Mouse (Mus musculus): ENCODE data around the gene Bud13. TPM values are rescaled to one million over a fixed set of nuclear protein-coding genes. Genes with fewer than 3 reads are reported as not detected.
"Not testable (repeated sequence)": the region's sequence is repeated elsewhere in the genome, so short reads cannot be mapped to it uniquely, and the experiment has no call there.

The Bud13 gene
- polyA plus RNA-seq, 1 experiment from 2014 or later: 15.7 TPM

DNA sequence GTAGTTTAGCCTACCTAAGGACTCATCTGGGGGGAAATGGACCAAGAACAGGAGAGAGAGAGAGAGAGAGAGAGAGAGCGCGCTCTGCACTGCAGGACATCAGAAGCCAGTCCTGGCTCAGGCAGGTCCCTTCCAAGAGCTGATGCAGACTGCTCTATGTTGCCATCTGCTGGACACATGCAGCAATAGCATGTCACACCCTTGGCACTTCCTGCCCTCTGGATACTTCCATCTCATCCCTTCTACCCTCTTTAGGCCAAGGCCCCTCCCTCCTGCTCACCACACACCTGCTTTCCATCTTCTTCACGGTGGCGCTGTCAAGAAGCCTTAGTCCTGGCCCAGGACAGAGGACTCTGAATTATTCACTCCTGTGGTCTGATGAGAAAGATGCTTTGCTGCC lies 31.7 kb downstream of the Bud13 start:
- WGBS: 0% methylated on average over 4 of the region's 4 CpGs
- no peaks in the 10 kb centered on the region for H3K36me3 ChIP-seq

DNA sequence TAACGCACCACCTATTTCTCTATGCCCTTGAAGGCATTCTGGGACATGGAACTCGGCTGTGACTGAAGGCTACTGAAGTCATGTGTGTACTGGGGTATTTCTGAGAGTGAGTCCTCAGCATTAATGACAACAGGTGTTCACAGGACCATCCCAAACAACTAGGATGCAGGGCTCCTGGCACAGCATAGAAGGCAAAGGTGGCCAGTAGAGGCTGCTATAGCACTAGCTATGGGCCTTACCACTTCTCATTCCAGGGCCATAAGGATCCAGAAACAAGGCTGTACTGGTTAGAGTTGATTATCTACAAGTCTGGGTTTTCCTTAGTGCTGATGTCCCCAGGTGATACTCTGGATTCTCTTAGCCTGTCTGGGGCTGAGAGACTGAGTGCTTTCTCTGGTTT lies 32.1 kb downstream of the Bud13 start:
- WGBS: 46% methylated on average over 2 of the region's 2 CpGs
- Histone ChIP-seq H3K4me3 (no peak overlapping the region), H3K27me3 (no peaks in the 10 kb centered on the region), H3K27ac (replicated peaks) (no peak overlapping the region), H3K36me3 (no peaks in the 10 kb centered on the region), H3K4me1 (replicated peaks) (peaks cover 19% of the 10 kb centered on the region), H3K4me2 (no peak overlapping the region), H3K9ac (no peak overlapping the region), H3K9me3 (peaks cover 6% of the 10 kb centered on the region; the same call in 1 of the 2 replicates)
- ATAC-seq (ENCODE audit: low read depth): peak; percentile 51; the same call in 1 of the 2 replicates

More for the DNA sequence above, 31.7 kb downstream of the Bud13 start:
- Histone ChIP-seq H3K9ac (no peak overlapping the region), H3K4me3 (no peak overlapping the region), H3K27ac (replicated peaks) (no peak overlapping the region), H3K4me1 (replicated peaks) (peaks cover 19% of the 10 kb centered on the region), H3K4me2 (no peak overlapping the region), H3K27me3 (no peaks in the 10 kb centered on the region), H3K9me3 (0 out of 2 replicates have a peak, but pooled peaks cover 2% of the 10 kb centered on the region)
- peak; percentile 59 for ATAC-seq (ENCODE audit: low read depth)

DNA sequence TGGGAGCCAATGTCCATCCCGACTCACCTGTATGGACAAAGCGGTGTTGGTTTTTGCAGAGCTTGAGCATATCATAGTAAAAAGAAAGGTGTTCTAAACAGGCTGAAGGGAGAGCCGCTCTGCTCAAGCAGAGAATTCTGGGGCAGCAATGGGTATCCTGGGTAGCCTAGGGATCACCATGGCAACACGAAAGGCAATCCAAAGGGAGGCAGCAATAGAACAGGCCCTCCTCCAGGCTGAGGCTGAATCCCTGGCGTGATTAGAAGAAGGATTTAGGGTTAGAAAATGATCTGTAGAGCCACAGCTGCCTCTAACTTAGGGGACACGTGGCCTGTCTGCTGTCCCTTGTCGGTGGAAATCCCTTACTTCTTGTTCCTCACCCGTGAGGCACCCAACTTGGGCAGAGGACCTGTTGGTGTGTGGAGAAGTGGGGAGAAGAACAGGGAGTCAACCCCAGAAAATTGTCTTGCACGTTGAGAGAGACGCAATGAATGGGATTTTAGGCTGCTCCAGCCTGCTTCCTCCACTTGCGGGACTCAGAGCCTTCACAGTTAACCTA lies 33.1 kb downstream of the Bud13 start:
- Histone ChIP-seq H3K9ac (no peak overlapping the region), H3K4me3 (no peak overlapping the region), H3K27ac (replicated peaks) (peak overlapping the region; percentile 54; the same call in 1 of the 2 replicates), H3K9me3 (peaks cover 8% of the 10 kb centered on the region; the same call in 1 of the 2 replicates), H3K36me3 (no peaks in the 10 kb centered on the region), H3K4me1 (replicated peaks) (peaks cover 19% of the 10 kb centered on the region), H3K27me3 (no peaks in the 10 kb centered on the region), H3K4me2 (no peak overlapping the region)
- 19% methylated on average over 11 of the region's 11 CpGs for WGBS
- ATAC-seq (ENCODE audit: low read depth): peak; percentile 57

DNA sequence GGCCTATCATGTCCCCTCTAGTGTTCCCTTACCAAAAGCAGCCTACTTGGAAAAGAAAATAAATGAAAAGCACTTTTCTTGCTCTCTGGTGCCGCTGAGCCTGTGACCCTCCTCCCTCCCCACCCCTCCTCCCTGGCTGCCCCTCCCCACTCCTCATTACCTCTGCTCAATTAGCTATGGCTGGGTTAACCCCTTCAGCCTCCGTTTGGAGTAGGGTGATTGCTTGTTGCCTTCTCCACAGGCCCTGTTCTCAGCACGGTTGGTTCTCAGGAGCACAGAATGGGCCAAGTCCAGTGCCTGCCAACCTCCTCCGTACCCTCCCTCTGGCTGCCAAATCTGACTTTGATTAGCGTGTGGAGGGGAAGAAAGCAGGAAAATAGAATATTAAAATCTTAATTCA lies 33.6 kb downstream of the Bud13 start:
- peaks cover 8% of the 10 kb centered on the region; the same call in 1 of the 2 replicates for H3K9me3 ChIP-seq
- H3K9ac ChIP-seq: no peak overlapping the region
- no peaks in the 10 kb centered on the region for H3K27me3 ChIP-seq
- H3K27ac ChIP-seq (replicated peaks): peak overlapping the region; percentile 54; the same call in 1 of the 2 replicates
- H3K36me3 ChIP-seq: no peaks in the 10 kb centered on the region
- 12% methylated on average over 5 of the region's 5 CpGs for WGBS
- peaks cover 19% of the 10 kb centered on the region for H3K4me1 ChIP-seq (replicated peaks)
- no peak for ATAC-seq (ENCODE audit: low read depth)
- H3K4me2 ChIP-seq: no peak overlapping the region
- H3K4me3 ChIP-seq: no peak overlapping the region

DNA sequence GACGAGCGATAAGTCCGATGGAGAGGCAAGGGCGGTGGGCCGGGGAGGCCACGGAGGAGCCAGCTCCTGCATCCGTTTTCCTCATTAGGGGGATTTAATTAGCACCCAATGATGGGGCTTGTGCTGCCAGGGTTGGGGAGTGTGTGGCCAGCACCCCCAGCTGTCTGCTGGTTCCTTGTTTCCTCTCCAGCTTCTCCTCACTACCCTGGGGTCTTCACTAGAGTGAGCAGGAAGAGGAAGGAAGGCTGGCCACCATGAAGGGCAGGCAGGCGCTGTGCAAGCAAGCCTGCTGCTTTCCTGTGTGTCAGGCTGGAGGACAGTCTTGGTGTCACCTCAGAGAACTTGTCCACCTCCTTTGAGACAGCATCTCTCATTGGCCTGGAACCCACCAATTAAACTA lies 34.1 kb downstream of the Bud13 start:
- Histone ChIP-seq H3K27ac (replicated peaks) (0 out of 2 replicates have a peak overlapping the region, but pooled peaks have one; percentile 3), H3K36me3 (no peaks in the 10 kb centered on the region)
- WGBS: 38% methylated on average over 8 of the region's 8 CpGs

DNA sequence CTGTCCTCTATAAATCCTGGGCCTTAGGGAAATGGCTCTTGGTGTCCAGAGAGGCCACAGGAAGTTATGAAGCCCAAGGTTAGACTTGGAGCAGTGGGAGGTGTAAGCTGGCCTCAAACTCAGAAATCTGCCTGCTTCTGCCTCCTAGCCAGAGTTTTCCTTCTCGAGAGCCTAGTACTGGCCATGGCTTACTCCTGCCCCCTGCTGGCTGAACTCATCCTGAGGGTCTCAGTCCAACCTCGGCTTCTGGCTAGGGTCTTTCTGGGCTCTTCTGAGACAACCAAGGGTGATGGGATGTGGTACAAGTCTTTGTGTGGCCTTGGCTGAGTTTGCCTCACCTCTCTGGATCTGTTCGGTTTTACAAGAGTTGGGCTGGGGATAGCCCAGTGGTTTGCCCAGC lies 35.1 kb downstream of the Bud13 start:
- WGBS: 89% methylated on average over 3 of the region's 3 CpGs
- no peaks in the 10 kb centered on the region for H3K27me3 ChIP-seq
- ATAC-seq (ENCODE audit: low read depth): no peak

More for the DNA sequence above, 34.1 kb downstream of the Bud13 start:
- Histone ChIP-seq H3K4me1 (replicated peaks) (peaks cover 19% of the 10 kb centered on the region), H3K27me3 (no peaks in the 10 kb centered on the region), H3K9me3 (peaks cover 8% of the 10 kb centered on the region; the same call in 1 of the 2 replicates), H3K9ac (no peak overlapping the region), H3K4me3 (no peak overlapping the region), H3K4me2 (no peak overlapping the region)
- ATAC-seq (ENCODE audit: low read depth): no peak

DNA sequence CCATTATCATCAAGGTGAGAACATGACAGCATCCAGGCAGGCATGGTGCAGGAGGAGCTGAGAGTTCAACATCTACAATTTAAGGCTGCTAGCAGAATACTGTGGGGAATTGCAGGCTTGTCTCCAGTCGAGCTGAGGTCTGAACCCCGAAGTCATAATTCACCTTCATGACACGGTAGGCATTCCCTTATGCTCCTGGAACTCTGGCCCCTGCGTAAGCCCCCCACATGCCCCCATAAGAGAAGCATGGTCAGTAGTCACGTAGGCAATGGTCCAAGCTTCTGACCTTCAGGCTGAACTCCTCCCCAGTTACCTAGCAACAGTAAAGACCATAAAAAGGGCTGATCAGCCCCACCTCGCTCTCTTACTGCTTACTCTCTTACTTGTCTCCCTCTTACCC lies 37.1 kb downstream of the Bud13 start, which contains the start of gene 4931429L15Rik:
Gene 4931429L15Rik, minus strand, starts transcription at position 101 of the 400 bp plus-strand sequence.
- ATAC-seq (ENCODE audit: low read depth); H3K9me3 ChIP-seq: not testable (repeated sequence)
- 86% methylated on average over 6 of the region's 6 CpGs for WGBS

More for the DNA sequence above, 35.1 kb downstream of the Bud13 start:
- no peak overlapping the region for H3K9ac ChIP-seq
- H3K9me3 ChIP-seq: peaks cover 8% of the 10 kb centered on the region; the same call in 1 of the 2 replicates
- H3K36me3 ChIP-seq: no peaks in the 10 kb centered on the region
- H3K4me2 ChIP-seq: no peak overlapping the region
- H3K27ac ChIP-seq (replicated peaks): no peak overlapping the region
- H3K4me1 ChIP-seq (replicated peaks): peaks cover 27% of the 10 kb centered on the region
- H3K4me3 ChIP-seq: no peak overlapping the region

DNA sequence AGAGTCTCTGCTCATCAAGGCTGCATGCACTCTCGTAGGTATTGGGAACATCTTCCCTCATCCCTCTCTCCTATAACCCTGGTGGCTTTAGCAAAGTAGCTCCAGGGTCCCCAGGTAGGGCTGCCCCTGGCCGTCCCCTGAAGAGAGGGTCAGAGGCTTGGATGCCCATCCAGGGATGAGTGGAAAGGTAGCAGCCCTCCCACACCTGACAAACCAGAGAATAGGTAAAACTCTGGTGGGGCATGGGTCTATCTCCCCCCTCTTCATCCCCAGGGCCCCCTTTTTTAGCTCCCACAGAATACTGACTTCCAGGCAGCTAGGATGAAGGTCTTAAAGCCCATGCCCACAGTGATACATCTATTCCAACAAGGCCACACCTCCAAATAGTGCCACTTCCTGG lies 37.7 kb downstream of the Bud13 start:
- no peak for ATAC-seq (ENCODE audit: low read depth)
- WGBS: 96% methylated on average over 2 of the region's 2 CpGs
- peaks cover 8% of the 10 kb centered on the region; the same call in 1 of the 2 replicates for H3K9me3 ChIP-seq

More for the DNA sequence above, 37.1 kb downstream of the Bud13 start, which contains the start of gene 4931429L15Rik:
- peaks cover 27% of the 10 kb centered on the region for H3K4me1 ChIP-seq (replicated peaks)
- not testable (repeated sequence) for H3K36me3 ChIP-seq; H3K27ac ChIP-seq (replicated peaks); H3K4me2 ChIP-seq; H3K9ac ChIP-seq; H3K27me3 ChIP-seq; H3K4me3 ChIP-seq

DNA sequence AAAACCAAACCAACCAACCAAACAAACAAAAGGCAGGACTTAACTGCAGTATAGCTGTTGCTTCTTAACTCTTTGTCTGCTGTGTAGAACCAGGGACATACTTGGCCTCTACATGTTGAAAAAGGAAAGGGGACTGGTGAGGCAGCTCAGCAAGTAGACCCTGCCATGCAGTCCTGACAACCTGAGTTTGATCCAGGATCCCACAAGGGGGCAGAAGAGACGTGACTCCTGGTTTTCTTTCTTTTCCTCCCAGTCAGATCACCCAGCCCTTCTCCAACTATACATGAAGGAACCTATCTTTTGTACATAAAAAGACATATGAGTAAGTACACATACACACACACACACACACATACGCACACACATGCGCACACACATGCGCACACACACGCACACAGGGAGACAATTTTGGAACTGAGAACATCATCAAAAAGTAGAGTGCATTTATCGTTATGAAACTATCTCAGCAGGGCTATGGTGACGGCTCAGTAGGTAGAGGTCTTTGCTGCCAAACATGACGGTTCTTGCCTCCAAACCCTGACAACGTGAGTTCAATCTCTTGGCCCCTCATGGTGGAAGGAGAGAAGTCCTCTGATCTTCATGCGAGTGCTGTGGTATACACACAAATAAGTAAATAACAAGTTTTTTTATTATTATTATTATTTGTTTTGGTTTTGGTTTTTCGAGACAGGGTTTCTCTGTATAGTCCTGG lies 44.0 kb downstream of the Bud13 start:
- H3K9ac ChIP-seq: no peak overlapping the region
- H3K4me2 ChIP-seq: no peak overlapping the region
- H3K4me3 ChIP-seq: no peak overlapping the region
- 94% methylated on average over 11 of the region's 11 CpGs for WGBS
- H3K36me3 ChIP-seq: no peaks in the 10 kb centered on the region
- no peak overlapping the region for H3K27ac ChIP-seq (replicated peaks)
- H3K27me3 ChIP-seq: no peaks in the 10 kb centered on the region; the same call in 1 of the 2 replicates
- peaks cover 34% of the 10 kb centered on the region for H3K4me1 ChIP-seq (replicated peaks)
- no peaks in the 10 kb centered on the region for H3K9me3 ChIP-seq
- no peak for ATAC-seq (ENCODE audit: low read depth)

More for the DNA sequence above, 37.7 kb downstream of the Bud13 start:
- no peak overlapping the region for H3K27ac ChIP-seq (replicated peaks)
- H3K4me2 ChIP-seq: no peak overlapping the region
- H3K36me3 ChIP-seq: no peaks in the 10 kb centered on the region
- no peaks in the 10 kb centered on the region for H3K27me3 ChIP-seq
- no peak overlapping the region for H3K9ac ChIP-seq
- H3K4me1 ChIP-seq (replicated peaks): peaks cover 29% of the 10 kb centered on the region
- no peak overlapping the region for H3K4me3 ChIP-seq

DNA sequence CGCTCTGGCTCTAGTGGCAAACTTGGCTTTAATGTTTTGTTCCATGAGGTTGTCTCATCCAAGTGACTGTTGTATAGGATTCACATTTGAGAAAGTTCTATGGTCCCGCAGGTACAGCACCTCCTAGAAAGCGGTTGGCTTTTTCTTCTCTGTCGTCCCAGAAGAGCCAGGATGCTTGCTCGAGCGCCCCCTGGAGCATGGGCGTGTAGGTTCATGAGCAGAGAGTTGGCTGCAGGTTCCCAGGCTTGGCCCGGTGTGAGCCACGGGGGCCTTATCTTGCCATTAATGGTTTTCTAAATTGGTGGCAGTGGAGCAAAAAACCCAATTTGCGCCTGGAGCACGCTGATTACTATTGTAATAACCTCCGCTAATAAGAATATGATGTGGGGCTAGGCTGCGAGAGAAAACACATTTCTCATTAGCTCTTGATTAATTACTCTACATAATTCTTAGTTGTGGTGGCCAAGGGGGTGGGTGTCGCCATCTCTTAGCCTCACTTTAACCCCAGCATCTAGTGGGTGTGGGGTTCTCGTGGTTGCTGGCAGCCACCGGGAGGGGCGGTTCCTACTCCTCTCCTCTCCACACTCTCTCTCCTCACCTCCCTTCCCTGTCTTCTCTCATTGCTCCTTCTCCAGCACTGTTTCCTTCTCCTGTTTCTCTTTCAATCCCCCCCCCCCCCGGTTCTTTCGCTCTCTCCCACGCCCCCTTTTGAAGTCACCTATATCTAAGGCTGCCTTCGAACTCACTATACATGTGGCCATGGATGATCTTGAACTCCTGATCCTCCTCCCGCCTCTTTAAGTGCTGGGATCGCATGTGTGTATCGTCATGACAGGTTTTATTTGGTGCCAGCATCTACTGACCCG lies 45.1 kb downstream of the Bud13 start:
- ATAC-seq (ENCODE audit: low read depth): peak; percentile 33

DNA sequence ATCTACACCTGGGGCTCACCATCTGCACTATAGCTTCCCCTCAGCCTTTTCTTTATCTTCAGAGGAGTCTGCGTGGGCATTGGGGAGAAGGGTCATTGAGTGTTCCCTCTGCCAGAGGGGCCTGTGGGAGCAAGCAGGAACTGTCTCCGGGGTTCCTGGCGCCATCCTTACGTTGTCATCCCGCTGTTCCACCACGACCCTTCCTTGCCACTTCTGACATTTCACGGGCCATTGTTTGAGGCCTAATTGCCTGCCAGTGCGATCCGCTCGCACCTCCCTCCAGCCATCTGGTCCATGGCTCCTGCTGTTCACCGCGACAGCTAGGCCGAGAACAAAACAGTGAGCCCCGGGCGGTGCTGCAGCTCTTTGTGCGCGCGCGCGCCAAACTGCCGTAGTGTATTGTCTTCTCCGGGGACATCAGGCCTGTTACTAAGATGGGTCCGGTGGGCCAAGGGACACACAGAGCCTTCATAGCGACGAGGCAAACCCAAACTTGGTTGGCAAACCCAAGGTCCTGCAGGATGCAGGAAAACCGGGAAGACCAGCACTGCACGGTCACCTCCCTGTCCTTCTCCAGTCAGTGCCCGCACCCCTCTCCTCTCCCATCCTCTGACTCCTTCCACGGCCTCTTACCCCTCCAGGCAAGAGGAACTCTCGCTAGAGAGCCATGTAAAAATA lies 45.9 kb downstream of the Bud13 start:
- no peaks in the 10 kb centered on the region for H3K36me3 ChIP-seq
- H3K4me2 ChIP-seq: peak overlapping the region; percentile 55
- WGBS: under 1% methylated on average over 30 of the region's 30 CpGs
- peak overlapping the region; percentile 27 for H3K4me3 ChIP-seq
- peak overlapping the region; percentile 87 for H3K27ac ChIP-seq (replicated peaks)
- ATAC-seq (ENCODE audit: low read depth): peak; percentile 68
- H3K4me1 ChIP-seq (replicated peaks): peaks cover 27% of the 10 kb centered on the region
- no peaks in the 10 kb centered on the region for H3K9me3 ChIP-seq
- H3K27me3 ChIP-seq: no peaks in the 10 kb centered on the region; the same call in 1 of the 2 replicates
- peak overlapping the region; percentile 66 for H3K9ac ChIP-seq

More for the DNA sequence above, 45.1 kb downstream of the Bud13 start:
- Histone ChIP-seq H3K4me2 (peak overlapping the region; percentile 55), H3K27ac (replicated peaks) (peak overlapping the region; percentile 87), H3K4me1 (replicated peaks) (peaks cover 27% of the 10 kb centered on the region), H3K9me3 (no peaks in the 10 kb centered on the region), H3K9ac (peak overlapping the region; percentile 66), H3K27me3 (no peaks in the 10 kb centered on the region; the same call in 1 of the 2 replicates), H3K4me3 (no peak overlapping the region), H3K36me3 (no peaks in the 10 kb centered on the region)
- WGBS: 42% methylated on average over 25 of the region's 25 CpGs

Data from neural tube, embryonic 13.5 days (tissue).